In the genomic region with DNA sequence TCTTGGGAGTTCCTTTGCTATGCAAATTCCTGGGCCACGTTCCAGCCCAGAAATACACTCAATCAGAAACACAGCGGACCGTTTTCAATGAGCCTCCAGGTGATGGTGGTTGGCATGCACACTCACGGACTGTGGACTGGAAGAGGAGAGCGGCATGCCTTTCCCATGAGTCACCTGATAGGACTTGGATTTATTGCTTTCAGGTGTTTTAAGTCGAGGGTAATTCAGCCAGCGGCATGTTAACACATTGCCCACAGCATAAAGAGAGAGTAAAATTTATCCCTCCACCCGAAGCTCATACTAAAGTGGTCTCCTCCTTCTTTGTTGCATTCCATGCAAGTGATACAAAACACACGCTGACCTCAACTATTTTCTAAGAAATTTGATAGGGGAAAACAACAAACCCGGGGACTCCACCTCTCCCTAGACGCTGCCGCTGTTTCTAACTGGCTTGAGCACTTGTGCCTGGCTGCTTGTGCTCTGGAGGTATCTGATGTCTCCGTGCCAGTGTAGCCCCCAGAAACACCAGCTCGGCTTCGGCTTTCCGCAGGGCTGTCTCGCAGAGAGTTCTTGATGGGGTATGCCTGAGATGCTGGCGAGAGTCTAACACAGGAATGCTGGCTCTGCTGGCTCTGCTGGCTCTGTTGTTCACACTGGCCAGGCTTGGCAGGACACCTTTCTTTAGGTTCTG, we compare ENCODE assay signal across 9 mouse cellular contexts.
A peak's percentile ranks its signal among the peaks of the same experiment; 100 is the strongest.
DNase-seq lines count a peak whose midpoint lies in the region; ATAC-seq and TF ChIP-seq lines count a peak whose summit lies in the region.
"Had no signal": no experiment of that assay in that cellular context is flagged by ENCODE, and none has a peak within 500 bp of the region (broad histone marks: within the 10 kb centered on the region; RNA-seq: fewer than 3 reads in every experiment).

No protein-coding gene starts in this region.

- no peak for DNase-seq in CH12.LX (ENCODE audit: extremely low read depth)
- DNase-seq in adrenal gland, postnatal 14 days, result peak; percentile 46
- peak; percentile 49 for DNase-seq in gastrocnemius, postnatal 25 days
- no peak for DNase-seq in right cerebral cortex, postnatal 25 days

- no peak for TF ChIP-seq CTCF in CH12.LX (conservative IDR thresholded peaks at IDR 0.05 in 1 of 2, IDR thresholded peaks at IDR 0.05 in 1 of 2; ENCODE audit: low read depth in 2 of 2, low read length in 2 of 2)

- WGBS in intestine, embryonic 15.5 days, result 8% methylated on average over 18 of the region's 18 CpGs
- WGBS in liver, embryonic 16.5 days (ENCODE audit: insufficient replicate concordance), result 33% methylated on average over 18 of the region's 18 CpGs
- 12% methylated on average over 18 of the region's 18 CpGs for WGBS in stomach, embryonic 14.5 days

- ATAC-seq in intestine, embryonic 15.5 days, result peak; percentile 93
- no peak for ATAC-seq in liver, embryonic 16.5 days (ENCODE audit: low read depth)
- peak; percentile 84 for ATAC-seq in stomach, embryonic 14.5 days (ENCODE audit: insufficient number of reproducible peaks, insufficient read depth, low FRiP score, low read depth)
- no peak for ATAC-seq in granulocyte monocyte progenitor cell, adult 5-6 weeks (replicated peaks; ENCODE audit: poor library complexity, severe bottlenecking)

- peak overlapping the region; percentile 71 for H3K9ac ChIP-seq in CH12.LX (ENCODE audit: insufficient read depth, low read depth)
- no peak overlapping the region for H3K9ac ChIP-seq in intestine, embryonic 15.5 days
- no peak overlapping the region for H3K9ac ChIP-seq in liver, embryonic 16.5 days (ENCODE audit: low read depth, low read length)
- H3K9ac ChIP-seq in stomach, embryonic 14.5 days (replicated peaks; ENCODE audit: low read depth, low read length), result no peak overlapping the region

- in situ Hi-C loops in CH12.LX (cut with MboI; ENCODE audit: low pct_ligation_motif_present, low pct_unique_long_range_greater_than_20kb, low sequenced_read_pairs), result loop anchor here (10.0 kb wide), 1 partner anchor 249 kb away; no protein-coding TSS in a partner anchor

- H3K79me2 ChIP-seq in CH12.LX (replicated peaks; ENCODE audit: control insufficient read depth, extremely low read depth, insufficient read depth, poor library complexity, severe bottlenecking), result no peaks in the 10 kb centered on the region

- no peaks in the 10 kb centered on the region for H3K36me3 ChIP-seq in CH12.LX (replicated peaks in 1 of 2; ENCODE audit: control insufficient read depth in 1 of 2, insufficient read depth in 1 of 2, low read length in 1 of 2)
- no peaks in the 10 kb centered on the region for H3K36me3 ChIP-seq in intestine, embryonic 15.5 days
- no peaks in the 10 kb centered on the region for H3K36me3 ChIP-seq in liver, embryonic 16.5 days (ENCODE audit: control insufficient read depth, insufficient read depth)
- H3K36me3 ChIP-seq in stomach, embryonic 14.5 days (ENCODE audit: control insufficient read depth, insufficient read depth, low read length), result no peaks in the 10 kb centered on the region

- no peak for TF ChIP-seq EP300 in CH12.LX (IDR thresholded peaks at IDR 0.05; ENCODE audit: low read length)

- peaks cover 10 to 20% of the 10 kb centered on the region in 2 experiments for H3K4me1 ChIP-seq in CH12.LX (ENCODE audit: control insufficient read depth in 1 of 2, insufficient read depth in 2 of 2)
- peaks cover 17% of the 10 kb centered on the region for H3K4me1 ChIP-seq in intestine, embryonic 15.5 days (replicated peaks)
- H3K4me1 ChIP-seq in liver, embryonic 16.5 days (ENCODE audit: control insufficient read depth, low read depth, low read length), result peaks cover 6% of the 10 kb centered on the region
- H3K4me1 ChIP-seq in stomach, embryonic 14.5 days (ENCODE audit: control insufficient read depth, insufficient read depth, low read length), result peaks cover 19% of the 10 kb centered on the region

- dilution Hi-C loops in CH12.LX (cut with MboI; ENCODE audit: extremely low pct_ligation_motif_present, extremely low pct_unique_long_range_greater_than_20kb, low sequenced_read_pairs), result no loop called here

- H3K27ac ChIP-seq in CH12.LX (ENCODE audit: insufficient read depth, low read depth), result peak overlapping the region; percentile 27; the same call in 1 of the 2 replicates
- H3K27ac ChIP-seq in intestine, embryonic 15.5 days, result peak overlapping the region; percentile 85
- H3K27ac ChIP-seq in liver, embryonic 16.5 days (ENCODE audit: low read length), result no peak overlapping the region
- H3K27ac ChIP-seq in stomach, embryonic 14.5 days (ENCODE audit: low read length), result peak overlapping the region; percentile 81

- H3K4me3 ChIP-seq in CH12.LX (replicated peaks in 1 of 3; ENCODE audit: low read depth in 2 of 3, low read length in 2 of 3, poor library complexity in 1 of 3), result no peak overlapping the region
- H3K4me3 ChIP-seq in intestine, embryonic 15.5 days (replicated peaks), result peak overlapping the region; percentile 19; the same call in 1 of the 2 replicates
- no peak overlapping the region for H3K4me3 ChIP-seq in liver, embryonic 16.5 days (ENCODE audit: low read depth, low read length)
- H3K4me3 ChIP-seq in stomach, embryonic 14.5 days (ENCODE audit: low read depth, low read length), result no peak overlapping the region
- H3K4me3 ChIP-seq: erythroblast, embryonic 14.5 days had no signal

- TF ChIP-seq RAD21 in CH12.LX (IDR thresholded peaks at IDR 0.05; ENCODE audit: low read depth, low read length), result no peak

- no peaks in the 10 kb centered on the region for H3K9me3 ChIP-seq in CH12.LX (replicated peaks; ENCODE audit: low read length)
- H3K9me3 ChIP-seq in intestine, embryonic 15.5 days, result no peaks in the 10 kb centered on the region
- H3K9me3 ChIP-seq in liver, embryonic 16.5 days (replicated peaks; ENCODE audit: control insufficient read depth, low read length), result no peaks in the 10 kb centered on the region
- H3K9me3 ChIP-seq in stomach, embryonic 14.5 days (ENCODE audit: control insufficient read depth, low read depth, low read length), result no peaks in the 10 kb centered on the region

- TF ChIP-seq POLR2A in CH12.LX (IDR thresholded peaks at IDR 0.05; ENCODE audit: low read depth, low read length), result no peak

- H3K4me2 ChIP-seq in CH12.LX (ENCODE audit: insufficient read depth, low read depth, poor library complexity, severe bottlenecking), result peak overlapping the region; percentile 70
- peak overlapping the region; percentile 61 for H3K4me2 ChIP-seq in intestine, embryonic 15.5 days (replicated peaks)
- H3K4me2 ChIP-seq in liver, embryonic 16.5 days (ENCODE audit: low read depth, low read length), result peak overlapping the region; percentile 14
- H3K4me2 ChIP-seq in stomach, embryonic 14.5 days (replicated peaks; ENCODE audit: low read depth, low read length), result peak overlapping the region; percentile 45

- no peaks in the 10 kb centered on the region for H3K27me3 ChIP-seq in CH12.LX (replicated peaks)
- no peaks in the 10 kb centered on the region for H3K27me3 ChIP-seq in intestine, embryonic 15.5 days (replicated peaks)
- H3K27me3 ChIP-seq in liver, embryonic 16.5 days (ENCODE audit: control insufficient read depth, insufficient read depth, low read depth, low read length), result no peaks in the 10 kb centered on the region
- no peaks in the 10 kb centered on the region for H3K27me3 ChIP-seq in stomach, embryonic 14.5 days (ENCODE audit: control insufficient read depth, insufficient read depth, low read length)

TF ChIP-seq in CH12.LX, 34 proteins besides CTCF, POLR2A, EP300 and RAD21:
- TF ChIP-seq MEF2A (IDR thresholded peaks at IDR 0.05; ENCODE audit: borderline replicate concordance, low read depth, low read length), result peak; percentile 19; the same call in 1 of the 2 replicates
- TF ChIP-seq NRF1 (IDR thresholded peaks at IDR 0.05; ENCODE audit: low read depth, low read length), result no peak
- peak; percentile 56 for TF ChIP-seq BHLHE40 (IDR thresholded peaks at IDR 0.05; ENCODE audit: low read depth, low read length)
- TF ChIP-seq MXI1 (IDR thresholded peaks at IDR 0.05; ENCODE audit: low read depth, low read length), result no peak
- no peak for TF ChIP-seq MAX (IDR thresholded peaks at IDR 0.05; ENCODE audit: low read length)
- TF ChIP-seq USF1 (IDR thresholded peaks at IDR 0.05; ENCODE audit: low read depth, low read length), result no peak
- no peak for TF ChIP-seq CHD1 (IDR thresholded peaks at IDR 0.05; ENCODE audit: low read depth, low read length)
- TF ChIP-seq ZC3H11A (IDR thresholded peaks at IDR 0.05; ENCODE audit: low read depth, low read length), result no peak
- TF ChIP-seq TBP (conservative IDR thresholded peaks at IDR 0.05; ENCODE audit: low read depth, low read length), result no peak
- TF ChIP-seq SMC3 (IDR thresholded peaks at IDR 0.05; ENCODE audit: low read depth, low read length), result no peak
- TF ChIP-seq ZMIZ1 (IDR thresholded peaks at IDR 0.05; ENCODE audit: low read depth, low read length), result no peak
- TF ChIP-seq CHD2 (IDR thresholded peaks at IDR 0.05; ENCODE audit: low read length), result no peak
- TF ChIP-seq KAT2A (IDR thresholded peaks at IDR 0.05; ENCODE audit: insufficient replicate concordance, low read length), result no peak
- TF ChIP-seq MAZ (IDR thresholded peaks at IDR 0.05; ENCODE audit: low read depth, low read length), result no peak
- no peak for TF ChIP-seq TCF12 (IDR thresholded peaks at IDR 0.05; ENCODE audit: low read depth, low read length)
- TF ChIP-seq GABPA (IDR thresholded peaks at IDR 0.05; ENCODE audit: insufficient replicate concordance, low read depth, low read length), result no peak
- TF ChIP-seq ETS1 (conservative IDR thresholded peaks at IDR 0.05; ENCODE audit: low read depth, low read length), result peak; percentile 54
- no peak for TF ChIP-seq ZKSCAN1 (IDR thresholded peaks at IDR 0.05; ENCODE audit: borderline replicate concordance, low read depth, low read length)
- no peak for TF ChIP-seq MYC (IDR thresholded peaks at IDR 0.05; ENCODE audit: low read depth, low read length)
- TF ChIP-seq MAFK (IDR thresholded peaks at IDR 0.05; ENCODE audit: insufficient replicate concordance, low read length), result peak; percentile 48; the same call in 1 of the 2 replicates
TF ChIP-seq in CH12.LX: peak in this region for 4.

Comparison
In these comparisons a context has a peak if more than half of its experiments do, and no peak if none do; other contexts are left out.
1. DNase-seq: peak in adrenal gland, postnatal 14 days (single experiment) and gastrocnemius, postnatal 25 days (single experiment); none in CH12.LX (single experiment) and right cerebral cortex, postnatal 25 days (single experiment).
2. H3K4me2 ChIP-seq: peak in every context shown above with its lines; median percentile 70 in CH12.LX; 61 in intestine, embryonic 15.5 days; 45 in stomach, embryonic 14.5 days; 14 in liver, embryonic 16.5 days.
3. ATAC-seq: peak in intestine, embryonic 15.5 days (single experiment) and stomach, embryonic 14.5 days (single experiment); none in liver, embryonic 16.5 days (single experiment) and granulocyte monocyte progenitor cell, adult 5-6 weeks (single experiment).